Mouse (Mus musculus) C3H10T1/2 (cell line): ENCODE data around the gene Daglb. TPM values are rescaled to one million over a fixed set of nuclear protein-coding genes. Genes with fewer than 3 reads are reported as not detected.

Experiments used
- polyA plus RNA-seq, 2 experiments: library from polyadenylated mRNA; unstranded; fragments of >200 nt; fragmentation: generic; extraction: Trizol; gene quantifications; one replicate each; pipeline ENCODE4 v1.2.1; 2012; ENCODE audit warnings: missing spikeins in 2 of 2

Gene Daglb
- 1 to 10 TPM; 2.1 to 4.3 TPM for polyA plus RNA-seq

GRCm38 (mm10) chr5:143464100-143464756 is at the start of gene Daglb:
Daglb (plus strand) TSS chr5:143464584.

GRCm38 (mm10) chr5:143527486-143528307 is 63.3 kb downstream of the Daglb start, which contains the start of gene Rac1:
Rac1 (minus strand) TSS chr5:143528036.

Other genes starting within 250 kb of the Daglb start
- gene Spdye4a, start 237.7 kb upstream of the Daglb start, polyA plus RNA-seq, result not detected
- 1 to 10 TPM in 1 of 2 experiments, under 1 TPM in 1; 0.57 to 6.5 TPM for gene Zfp12, start 229.4 kb upstream of the Daglb start, polyA plus RNA-seq
- gene Zfp316, start 194.6 kb upstream of the Daglb start, polyA plus RNA-seq, result 1 to 10 TPM; 1.6 to 8.9 TPM
- gene Zfp853, start 171.0 kb upstream of the Daglb start, polyA plus RNA-seq, result under 1 TPM in 1 of 2 experiments, not detected in 1; 0.01 TPM
- gene E130309D02Rik, start 149.2 kb upstream of the Daglb start, polyA plus RNA-seq, result 10 to 100 TPM; 21.4 to 24.3 TPM
- 10 to 100 TPM; 56.6 to 92.2 TPM for gene Zdhhc4, start 135.3 kb upstream of the Daglb start, polyA plus RNA-seq
- not detected for gene Grid2ip, start 107.2 kb upstream of the Daglb start, polyA plus RNA-seq
- gene Kdelr2, start 60.7 kb upstream of the Daglb start, polyA plus RNA-seq, result 100 to 1,000 TPM in 1 of 2 experiments, 10 to 100 TPM in 1; 50.1 to 119 TPM
- 100 to 1,000 TPM; 173 to 250 TPM for gene Rac1, start 63.5 kb downstream of the Daglb start, polyA plus RNA-seq
- 10 to 100 TPM in 1 of 2 experiments, 1 to 10 TPM in 1; 2.4 to 16.4 TPM for gene Cyth3, start 157.9 kb downstream of the Daglb start, polyA plus RNA-seq